Mouse (Mus musculus): ENCODE measurements at regions not wholly inside any gene's neighbourhood (a gene's known extent, or its start where the extent isn't known, plus 50 kb on each side); places are given as distances from the start of the nearest gene placed in this dataset.

- no peak for DNase-seq
Observed at GRCm38 (mm10) chr6:93004587-93005240, 61.4 kb upstream of the Adamts9 start.

GRCm38 (mm10) chr6:93003812-93004211 is 60.5 kb upstream of the Adamts9 start:
- DNase-seq, result no peak

GRCm38 (mm10) chr6:92993647-92994046 is 50.4 kb upstream of the Adamts9 start:
- no peak for DNase-seq
